Mouse (Mus musculus): Measurements from ENCODE around the gene Kcng1.

The Kcng1 gene

DNA sequence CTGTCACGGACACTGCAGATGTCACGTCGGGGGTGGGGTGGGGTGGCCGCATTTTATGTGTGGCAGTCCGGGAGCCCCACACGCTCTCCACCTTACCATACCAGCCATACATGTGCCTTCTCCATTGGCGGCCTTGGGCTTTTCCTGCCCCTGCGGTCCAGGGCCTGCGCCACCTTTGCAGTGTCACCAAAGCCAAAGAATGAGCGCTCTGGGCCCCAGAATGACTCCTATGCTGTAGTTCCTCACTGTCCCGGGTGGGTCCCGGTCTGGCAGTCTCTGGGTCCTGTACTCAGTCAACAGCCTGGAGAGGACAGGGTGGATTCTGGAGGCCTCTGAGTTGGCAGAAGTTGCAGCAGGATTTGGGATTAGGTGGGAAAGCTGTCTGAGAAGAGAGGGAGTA lies at the start of gene Kcng1:
TSS of gene Kcng1 (minus strand) at position 155 of the 400 bp plus-strand sequence.
- no peak for DNase-seq

DNA sequence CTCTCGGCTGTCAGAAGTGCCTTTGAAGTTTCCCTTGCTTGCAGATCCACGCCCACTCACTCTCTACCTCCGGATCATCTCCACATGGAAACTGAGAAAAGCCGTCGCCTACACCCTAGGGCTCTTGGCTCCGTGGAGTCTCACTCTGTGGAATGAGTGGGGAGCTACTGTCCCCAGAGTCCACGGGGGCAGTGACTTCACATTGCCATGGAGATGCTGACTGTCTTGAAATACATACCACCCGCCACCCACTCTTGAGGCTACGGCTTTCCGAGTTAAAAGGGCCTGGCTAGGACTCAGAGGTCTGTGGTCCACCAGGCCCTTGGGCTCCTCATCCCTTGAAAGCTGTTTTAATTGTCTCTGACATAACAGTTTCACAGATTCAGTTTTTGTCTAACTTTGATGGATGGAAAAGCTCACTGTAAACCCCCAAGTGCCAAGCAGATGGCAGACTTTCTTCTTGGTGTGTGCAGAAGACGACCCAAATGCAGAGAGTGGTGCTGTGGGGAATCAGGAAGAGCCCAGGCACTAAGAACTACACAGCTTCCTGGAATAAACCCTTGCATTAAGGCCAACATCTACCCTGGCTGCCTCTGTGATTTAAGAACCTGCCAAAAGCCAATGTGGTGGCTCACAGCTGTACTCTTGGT lies 49.0 kb upstream of the Kcng1 start:
- DNase-seq, result peak; percentile 50

DNA sequence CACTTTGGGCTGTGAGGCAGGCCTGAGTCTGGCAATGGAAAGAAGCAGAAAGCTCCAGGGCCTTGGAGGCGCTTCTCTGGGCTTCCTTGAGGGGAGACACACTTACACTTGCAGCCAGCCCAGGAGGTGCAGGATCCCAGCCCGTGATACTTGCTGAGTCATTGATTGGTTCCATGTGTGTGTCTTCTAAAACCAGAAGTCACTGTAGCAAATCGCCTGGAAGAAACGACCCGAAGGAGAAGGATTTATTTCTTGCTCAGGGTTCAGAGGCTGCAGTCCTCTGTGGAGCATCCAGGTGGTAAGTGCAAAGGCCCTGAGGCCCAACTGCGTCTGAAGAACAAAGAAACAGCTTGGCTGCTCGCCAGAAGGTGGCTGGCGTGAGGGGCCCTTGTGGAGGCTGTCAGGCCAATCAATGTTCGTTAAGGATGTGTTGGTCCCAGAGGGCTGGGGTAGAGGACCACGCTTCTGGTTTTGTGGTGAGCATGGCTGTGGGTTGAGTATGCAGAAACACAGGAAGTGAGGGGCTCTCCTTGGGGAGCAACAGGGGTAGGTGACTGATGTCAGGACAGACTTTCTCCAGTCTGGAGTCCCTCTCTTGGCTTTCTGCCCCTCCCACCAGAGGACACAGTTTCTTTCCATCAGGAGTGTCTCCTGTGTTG lies 40.3 kb upstream of the Kcng1 start:
- DNase-seq, result no peak

DNA sequence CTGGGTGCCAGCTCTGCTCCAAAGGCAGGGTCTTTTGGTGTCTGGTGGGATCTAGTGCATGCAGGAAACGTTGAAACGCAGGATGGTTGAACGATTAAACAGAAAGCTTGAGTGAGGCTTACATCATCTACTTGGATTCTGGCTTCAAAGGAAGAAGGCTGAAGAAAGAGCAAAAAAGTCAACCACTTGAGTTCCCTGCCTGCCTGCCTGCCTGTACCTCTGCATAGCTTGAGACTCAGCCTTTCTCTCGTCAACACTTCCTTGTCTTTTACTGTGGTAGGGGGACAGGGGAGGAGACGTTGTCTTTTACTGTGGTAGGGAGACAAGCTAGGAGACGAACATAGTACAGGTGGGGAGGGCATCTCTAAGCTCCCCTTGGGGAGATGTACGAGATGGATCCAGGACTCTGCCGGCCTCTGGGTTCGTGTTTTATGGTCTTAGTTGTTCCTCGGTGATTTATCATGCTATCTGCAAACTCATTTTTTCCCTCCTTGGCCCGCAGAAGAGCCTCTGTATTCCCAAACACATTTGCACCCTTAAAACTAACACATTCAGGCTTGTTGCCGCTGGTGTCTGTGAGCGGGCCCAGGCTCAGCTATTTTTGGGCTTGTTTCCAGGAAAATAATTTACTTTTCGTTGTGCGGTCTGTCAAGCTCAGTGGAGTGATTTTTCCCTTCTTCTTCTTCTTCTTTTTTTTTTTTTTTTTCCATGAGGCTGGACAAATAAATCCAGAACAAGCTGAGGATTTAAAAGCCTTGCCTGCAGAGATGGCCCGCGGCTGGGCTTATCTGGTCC lies 39.0 kb upstream of the Kcng1 start:
- DNase-seq, result peak; percentile 27

DNA sequence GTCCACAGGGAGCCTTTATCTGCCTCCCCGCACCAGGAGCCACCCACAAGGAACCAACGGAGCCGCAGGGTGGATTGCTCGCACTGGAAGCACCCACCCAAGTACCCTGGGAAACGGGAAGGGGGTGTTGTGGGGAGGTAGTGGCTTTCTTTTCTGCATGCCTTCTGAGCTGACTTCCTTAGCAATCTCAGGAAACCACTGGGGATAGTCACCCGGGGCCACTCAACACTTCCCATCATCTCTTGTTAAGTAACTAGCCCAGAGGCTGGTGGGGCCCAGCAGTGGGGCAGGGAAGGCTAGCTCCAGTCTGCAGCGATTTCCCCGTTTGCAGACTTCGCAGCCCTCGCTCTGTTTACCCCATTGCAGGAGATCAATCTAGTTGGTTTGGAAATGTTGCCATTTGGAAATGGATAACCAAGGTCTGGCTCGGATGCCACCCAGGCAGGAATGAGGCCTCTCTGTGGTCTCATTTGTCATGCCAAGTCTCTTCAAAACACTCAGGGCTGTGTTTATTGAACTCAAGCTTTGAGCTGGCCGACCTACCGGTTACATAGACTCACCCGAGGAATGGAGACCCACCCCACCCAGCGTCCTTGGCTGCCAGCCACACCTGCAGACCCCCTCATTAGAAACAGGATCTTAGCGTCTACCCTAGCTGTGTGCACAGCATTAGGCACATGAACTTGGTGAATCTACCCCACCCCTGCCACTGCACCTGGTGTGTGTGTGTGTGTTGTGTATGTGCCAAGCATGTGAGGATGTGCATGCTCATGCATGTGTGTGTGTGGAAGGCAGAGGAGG lies 33.3 kb upstream of the Kcng1 start:
- no peak for DNase-seq

DNA sequence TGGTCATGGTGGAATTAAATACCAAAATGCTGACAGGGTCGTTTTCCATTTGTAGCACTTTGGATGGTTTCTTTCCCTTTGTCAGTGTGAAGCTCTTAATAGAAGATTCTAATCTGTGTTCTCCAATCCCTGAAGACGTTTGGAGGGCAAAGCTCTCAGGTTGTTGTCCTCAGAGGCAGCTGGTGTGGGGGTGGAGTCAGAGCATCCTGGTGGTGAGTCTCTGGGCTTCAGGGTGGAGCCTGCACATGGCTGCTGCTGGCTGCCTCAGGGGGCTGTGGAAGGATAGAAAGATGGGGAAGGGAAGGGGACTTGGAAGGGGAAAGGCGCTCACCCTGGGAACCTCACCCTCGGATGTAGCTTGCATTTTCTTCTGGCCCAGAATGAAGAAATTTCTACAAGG lies 31.0 kb upstream of the Kcng1 start:
- DNase-seq, result no peak

DNA sequence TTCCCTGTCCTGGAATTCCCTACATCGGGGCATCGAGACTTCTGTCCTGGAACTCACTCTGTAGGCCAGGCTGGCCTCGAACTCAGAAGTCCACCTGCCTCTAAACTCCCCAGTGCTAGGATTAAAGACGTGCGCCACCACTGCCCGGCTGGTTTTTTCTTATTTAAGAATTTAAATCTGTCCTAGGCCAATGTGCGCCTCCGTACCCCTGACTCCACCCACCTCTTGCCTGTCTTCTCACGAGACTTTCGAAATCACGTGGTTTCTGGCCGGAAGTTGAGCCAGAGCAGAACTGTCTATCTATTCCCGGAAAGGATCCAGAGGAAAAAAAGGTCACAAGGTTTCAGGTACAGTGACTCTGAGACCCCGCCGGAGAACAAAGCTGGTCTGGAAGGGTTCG lies 29.5 kb upstream of the Kcng1 start:
- no peak for DNase-seq

DNA sequence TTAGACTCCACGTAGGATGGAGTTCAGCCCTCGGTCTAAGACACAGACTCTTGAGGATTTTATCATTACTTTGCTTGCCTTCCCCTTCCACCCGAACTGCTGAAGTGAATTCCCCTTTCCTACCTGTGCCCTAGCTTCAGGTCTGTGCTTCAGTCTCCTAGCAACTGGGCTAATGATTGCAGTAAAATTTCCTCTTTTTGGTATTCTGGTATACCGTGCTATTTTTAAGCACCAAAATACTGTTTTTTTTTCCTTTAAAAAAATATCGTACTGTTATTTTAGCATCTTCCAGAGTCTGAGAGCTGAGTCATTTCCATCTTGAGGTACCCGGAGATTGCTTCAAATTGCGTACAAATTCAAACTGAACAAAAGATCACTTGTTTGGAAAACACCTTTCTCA lies 27.4 kb upstream of the Kcng1 start:
- DNase-seq, result no peak

DNA sequence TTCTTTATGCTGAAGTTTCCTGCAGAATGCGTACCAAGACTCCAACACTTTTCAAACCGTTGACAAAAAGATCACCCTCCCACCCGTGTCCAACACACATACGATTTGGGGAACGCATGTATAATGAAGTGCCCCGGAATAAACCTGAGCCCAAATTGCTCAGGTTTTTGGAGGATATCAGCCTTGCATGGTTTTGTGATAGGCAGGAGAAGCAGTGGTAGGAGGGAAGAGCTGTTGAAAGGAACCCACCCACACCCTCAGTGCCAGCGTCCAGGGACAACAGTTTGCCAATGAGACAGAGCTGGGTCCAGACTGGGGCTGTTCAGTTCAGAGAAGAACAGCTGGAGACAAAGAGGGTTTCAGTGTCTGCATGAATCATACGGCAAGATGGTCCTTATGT lies 18.1 kb upstream of the Kcng1 start:
- DNase-seq, result no peak

DNA sequence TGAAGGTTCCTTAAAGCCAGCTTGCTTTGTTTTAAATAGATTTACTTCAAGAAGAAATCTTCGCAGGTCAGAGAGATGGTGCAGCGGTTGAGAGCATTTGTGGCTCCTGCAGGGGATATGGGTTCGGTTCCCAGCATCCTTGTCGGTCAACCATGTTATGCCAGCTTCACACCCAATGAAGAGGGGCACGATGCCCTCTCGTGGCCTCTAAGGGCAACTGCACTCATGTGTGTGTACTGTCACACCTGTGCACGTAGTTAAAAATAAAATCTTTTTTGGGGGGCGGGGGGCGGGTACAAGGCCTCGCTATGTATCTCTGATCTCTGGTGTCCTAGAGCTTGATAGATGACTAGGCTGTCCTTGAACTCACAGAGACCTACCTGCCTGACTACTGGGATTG lies 15.0 kb upstream of the Kcng1 start:
- no peak for DNase-seq

DNA sequence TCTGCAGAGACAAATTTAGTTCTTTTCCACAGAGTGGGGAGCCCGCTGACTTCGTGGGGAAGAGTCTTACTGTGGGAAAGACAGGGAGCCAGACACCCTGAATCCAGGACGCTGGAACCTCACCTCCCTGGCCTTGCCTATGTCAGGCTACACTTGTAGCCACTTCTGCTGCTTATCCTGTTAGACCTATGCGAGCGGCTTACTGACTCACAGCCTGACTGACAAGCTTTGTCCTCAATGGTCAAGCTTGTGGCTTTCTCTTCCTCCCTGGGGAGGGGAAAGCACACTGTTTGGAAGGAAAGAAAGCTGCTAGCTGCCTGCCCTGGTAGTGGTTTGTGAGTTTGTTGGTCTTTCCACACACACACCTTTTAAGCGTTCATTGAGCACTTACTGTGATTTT lies 11.0 kb upstream of the Kcng1 start:
- DNase-seq, result no peak

DNA sequence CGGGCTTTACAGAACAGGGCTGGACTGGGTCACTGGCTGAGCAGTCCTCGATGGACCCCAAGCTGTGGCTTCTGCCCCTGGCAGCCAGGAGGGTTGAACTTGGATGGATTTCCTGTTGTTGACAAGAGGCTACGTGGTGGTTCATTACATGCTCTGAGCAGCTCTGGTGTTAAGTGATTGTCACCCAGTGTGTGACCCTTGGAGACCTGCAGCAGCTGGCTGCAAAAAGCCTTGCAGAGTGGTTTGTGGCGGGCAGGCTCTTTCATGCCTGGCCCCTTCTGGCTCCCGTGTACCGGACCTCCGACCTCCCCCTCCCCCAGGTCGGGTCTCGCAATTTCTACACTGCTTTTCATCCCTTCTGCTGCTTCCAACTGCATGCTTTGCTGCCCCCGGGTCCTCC lies 10.5 kb upstream of the Kcng1 start:
- DNase-seq, result no peak

DNA sequence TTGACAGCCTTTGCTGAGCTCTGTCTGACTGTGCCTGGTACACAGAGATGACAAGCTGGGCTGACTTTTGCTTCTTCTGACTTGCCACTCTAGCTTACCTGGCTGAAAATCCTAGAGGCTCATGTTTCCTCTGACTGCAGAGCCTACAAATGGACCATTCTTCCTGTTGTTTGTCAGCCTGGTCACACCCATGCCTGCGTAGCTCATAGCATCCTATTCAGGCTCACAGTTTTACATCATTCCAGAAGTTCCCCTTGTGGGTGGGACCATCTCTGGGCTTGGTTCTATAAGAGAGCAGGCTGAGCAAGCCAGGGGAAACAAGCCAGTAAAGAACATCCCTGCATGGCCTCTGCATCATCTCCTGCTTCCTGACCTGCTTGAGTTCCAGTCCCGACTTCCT lies 8.3 kb upstream of the Kcng1 start:
- DNase-seq, result no peak

DNA sequence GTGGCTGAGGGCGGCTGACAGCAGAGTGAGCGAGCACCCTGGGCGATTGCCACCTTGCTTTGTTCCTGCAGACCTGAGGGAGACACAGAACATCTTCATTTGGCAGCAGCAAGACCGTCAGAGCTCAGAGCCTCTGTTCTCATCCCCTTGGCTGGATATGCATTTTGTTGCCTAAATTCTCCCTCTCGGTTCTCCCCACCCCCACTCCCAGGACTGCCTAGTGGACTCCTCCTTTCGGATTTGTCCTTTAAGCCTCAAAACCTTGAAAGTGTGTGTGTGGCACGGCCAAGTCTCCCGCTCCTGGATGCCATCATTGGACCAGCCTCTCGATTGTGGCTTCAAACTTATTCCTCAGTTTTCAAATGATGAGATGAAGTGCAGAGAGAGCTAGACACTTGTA lies 7.5 kb upstream of the Kcng1 start:
- DNase-seq, result no peak

DNA sequence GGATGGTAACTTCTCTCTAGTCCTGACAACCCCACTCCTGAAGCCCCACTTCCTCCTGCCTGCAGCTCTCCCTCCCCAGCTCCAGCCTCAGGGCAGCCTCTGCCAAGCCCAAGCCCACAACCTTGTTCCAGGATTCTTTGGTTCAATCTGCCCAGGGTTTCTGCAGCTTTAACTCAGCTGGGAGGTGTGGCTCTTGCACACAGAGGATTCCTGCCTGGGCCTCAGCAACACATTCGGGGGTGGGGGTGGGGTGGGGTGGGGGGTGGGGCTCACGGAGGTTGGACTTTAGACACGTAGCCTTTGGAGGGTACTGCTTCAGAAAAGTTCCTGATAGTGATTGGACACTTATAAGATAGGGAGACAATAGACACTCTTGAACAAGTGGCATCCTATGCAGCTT lies 5.5 kb upstream of the Kcng1 start:
- no peak for DNase-seq

DNA sequence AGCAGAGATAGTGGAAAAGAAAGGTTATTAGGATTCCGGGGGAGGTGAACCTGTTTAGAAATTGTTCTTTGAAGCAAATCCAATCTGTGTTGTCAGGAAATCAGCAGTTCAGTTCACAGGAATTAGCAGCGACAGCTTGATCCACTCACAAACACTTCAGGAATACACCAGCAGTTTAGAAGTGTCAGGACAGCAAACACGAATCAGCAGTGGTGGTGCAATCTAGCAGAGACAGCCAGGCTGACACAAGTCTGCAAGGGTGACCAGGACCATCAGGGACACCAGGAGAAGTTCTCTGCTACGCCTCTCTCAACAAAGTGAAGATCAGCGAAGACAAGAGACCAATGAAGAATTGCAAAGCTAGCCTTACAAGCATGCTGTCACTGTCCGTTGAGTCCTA lies 3.6 kb upstream of the Kcng1 start:
- no peak for DNase-seq

DNA sequence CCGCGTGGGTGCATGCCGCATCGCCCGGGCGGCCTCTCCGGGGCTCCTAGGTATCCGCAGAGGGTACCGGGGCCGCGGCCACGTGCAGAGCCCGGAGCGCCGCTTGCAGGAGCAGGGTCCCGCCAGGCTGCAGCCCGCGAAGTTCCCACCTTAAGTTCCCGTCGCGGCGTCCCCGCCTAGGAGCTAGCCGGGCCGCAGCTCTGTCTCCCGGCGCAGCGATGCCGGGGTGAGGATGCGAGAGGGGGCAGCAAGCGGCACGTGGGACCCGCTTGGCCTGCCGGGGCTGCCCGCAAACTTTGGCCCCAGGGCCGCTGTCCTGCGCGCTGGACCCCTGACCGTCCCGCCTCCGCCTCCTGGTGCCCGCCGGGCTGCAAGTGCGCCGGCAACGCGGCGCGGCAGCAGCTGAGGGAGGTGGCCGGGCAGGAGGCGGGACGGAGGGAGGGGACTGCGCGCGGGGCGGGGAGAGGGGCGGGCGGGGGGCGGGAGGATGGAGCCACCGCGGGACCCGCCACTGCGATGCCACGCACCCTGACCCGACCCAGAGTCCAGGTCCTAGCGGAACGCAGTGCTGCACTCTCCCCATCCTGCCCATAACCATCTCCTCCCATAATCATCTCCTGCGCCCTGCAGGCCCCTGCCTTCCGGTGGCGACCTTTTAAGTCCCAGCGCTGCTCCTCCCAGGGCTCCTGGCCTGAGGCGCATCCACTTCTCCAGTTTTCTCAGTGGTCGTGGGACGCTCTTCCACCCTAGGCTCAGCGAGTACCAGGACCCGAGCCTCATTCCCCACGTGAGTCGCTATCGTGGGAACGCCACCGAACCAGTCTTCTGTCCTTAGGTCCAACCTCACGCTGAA lies 581 bp downstream of the Kcng1 start:
- DNase-seq, result no peak

DNA sequence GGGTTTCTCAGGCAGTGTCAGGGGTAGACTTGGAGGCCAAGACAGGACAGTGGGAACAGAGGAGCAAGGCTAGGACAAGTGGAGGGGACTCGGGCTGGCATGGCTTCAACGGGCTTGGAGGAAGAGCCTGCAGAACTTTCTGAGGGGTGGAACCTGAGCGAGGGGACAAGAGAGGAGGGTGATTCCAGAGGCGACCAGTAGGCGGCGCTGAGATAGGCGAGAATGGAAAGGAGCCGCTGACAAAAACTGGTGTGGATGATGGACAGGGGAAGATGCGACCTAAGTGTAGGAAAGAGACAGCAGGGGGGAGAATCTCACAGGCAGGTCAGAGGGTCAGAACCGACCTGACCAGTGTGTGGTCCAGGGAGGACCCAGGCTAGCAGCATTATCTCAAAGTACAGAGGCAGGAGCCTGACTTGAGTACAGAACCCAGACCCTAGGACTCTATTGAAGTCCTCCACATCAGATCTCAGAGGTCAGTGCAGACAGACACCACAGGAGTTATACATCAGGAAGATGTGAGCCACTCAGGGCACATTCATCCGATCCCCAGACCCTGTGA lies 7.1 kb downstream of the Kcng1 start:
- no peak for DNase-seq

DNA sequence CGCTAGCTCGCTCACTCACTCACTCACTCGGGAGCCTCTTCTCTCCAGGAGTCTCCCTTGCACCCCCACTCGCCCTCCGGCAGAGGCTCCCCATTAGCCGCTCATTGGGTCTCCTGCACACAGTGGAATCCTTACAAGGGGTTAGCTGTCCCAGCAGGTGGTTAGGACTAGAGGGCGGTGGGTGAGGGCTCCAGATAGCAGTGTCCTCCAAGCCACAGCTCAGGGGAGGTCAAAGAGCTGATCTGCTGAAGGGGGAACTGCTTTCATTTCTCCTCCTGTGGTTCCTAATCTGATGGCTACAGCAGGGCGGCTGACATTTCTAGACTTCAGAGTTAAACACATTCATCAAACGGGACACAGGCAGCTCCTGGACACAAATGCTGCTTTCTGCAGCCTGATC lies 8.1 kb downstream of the Kcng1 start:
- DNase-seq, result no peak

DNA sequence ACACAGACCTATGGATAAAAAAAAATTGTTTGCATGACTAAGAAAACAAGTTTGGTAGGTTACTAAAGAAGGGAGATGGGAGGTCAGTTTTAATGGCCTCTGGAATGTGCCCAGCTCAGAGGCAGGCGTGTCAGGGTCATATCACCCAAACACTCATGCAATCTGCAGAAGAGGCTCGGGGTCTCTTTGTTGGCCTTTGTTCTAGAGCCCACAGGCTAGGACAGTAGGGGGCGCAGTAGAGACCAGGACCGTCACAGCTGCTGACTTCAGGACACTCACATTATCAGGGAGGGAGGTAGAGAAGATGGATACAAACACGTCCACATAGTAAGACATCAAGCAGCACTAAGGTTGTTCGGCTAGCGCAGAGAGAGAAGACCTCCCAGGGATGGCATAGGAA lies 13.5 kb downstream of the Kcng1 start:
- DNase-seq, result no peak

DNA sequence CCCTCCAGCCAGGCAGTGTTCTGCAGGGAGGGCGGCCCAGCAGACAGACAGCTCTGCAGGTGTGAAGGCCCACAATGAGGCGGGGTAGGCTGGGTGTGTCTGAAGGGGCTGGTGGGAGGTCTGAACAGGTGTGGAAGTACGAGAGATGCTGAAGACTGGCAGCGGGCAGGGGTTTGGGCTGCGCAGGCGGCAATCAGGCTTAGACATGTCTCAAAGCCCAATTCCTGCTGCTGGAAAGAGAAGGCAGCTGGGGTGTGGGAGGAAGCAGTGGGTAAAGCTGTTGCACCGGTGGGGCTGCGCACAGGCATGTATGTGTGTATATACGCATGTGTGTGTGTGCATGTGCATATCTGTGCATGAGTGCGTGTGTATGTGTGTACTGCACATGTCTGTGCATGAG lies 20.6 kb downstream of the Kcng1 start:
- peak; percentile 85 for DNase-seq

DNA sequence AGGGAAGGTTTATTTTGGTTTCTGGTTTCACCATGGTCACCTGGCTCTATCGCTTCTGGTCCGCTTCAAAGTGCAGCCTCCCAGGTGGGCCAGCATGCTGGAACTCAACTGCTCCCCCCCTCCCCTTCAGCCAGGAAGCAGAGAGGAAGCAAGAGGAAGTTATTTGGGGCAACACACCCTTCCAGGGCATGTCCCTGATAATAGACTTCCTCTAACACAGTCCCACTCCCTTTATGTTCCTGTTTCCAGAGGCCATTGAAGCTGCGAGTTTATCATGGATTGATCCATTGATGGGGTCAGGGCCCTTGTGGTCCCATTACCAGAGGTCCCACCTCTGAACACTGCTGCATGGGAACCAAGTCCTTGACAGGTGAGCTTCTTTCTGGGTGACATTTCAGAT lies 21.4 kb downstream of the Kcng1 start:
- DNase-seq, result no peak

Data from layer of hippocampus, adult 9-11 months (tissue).